Mouse (Mus musculus): ENCODE measurements at regions not wholly inside any gene's neighbourhood (a gene's known extent, or its start where the extent isn't known, plus 50 kb on each side); places are given as distances from the start of the nearest gene placed in this dataset.

DNA sequence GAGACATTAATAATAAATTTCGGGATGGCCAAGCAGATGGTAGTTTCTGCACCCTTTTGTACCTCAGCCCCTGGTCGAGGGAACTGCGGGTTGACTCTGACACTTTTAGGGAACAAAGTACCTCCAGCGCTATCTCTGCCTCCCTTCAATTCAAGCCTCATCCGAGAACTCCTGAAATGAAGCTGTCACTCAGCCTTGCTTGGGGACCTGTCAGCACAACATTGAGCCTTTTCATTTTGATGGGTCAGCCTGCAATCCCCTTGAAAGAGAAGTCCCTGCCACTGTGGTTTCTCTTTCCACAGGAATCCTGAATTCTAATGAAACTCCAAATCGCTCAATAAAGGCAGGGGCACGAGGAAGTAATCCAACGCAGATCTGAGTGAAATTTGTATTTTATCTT lies 257.5 kb downstream of the Nr2f2 start:
- WGBS: 51% methylated on average over 8 of the region's 8 CpGs
- no peak for ATAC-seq (ENCODE audit: low read depth)
- Histone ChIP-seq H3K4me1 (replicated peaks; ENCODE audit: control insufficient read depth, insufficient read depth, low read length) (no peaks in the 10 kb centered on the region), H3K4me3 (ENCODE audit: low read length) (no peak overlapping the region), H3K27me3 (ENCODE audit: control insufficient read depth, insufficient read depth, low read depth, low read length) (no peaks in the 10 kb centered on the region), H3K36me3 (ENCODE audit: control insufficient read depth, insufficient read depth, low read length) (no peaks in the 10 kb centered on the region), H3K9me3 (ENCODE audit: control insufficient read depth, low read length) (no peaks in the 10 kb centered on the region), H3K4me2 (ENCODE audit: low read depth, low read length) (no peak overlapping the region), H3K9ac (ENCODE audit: low read length) (no peak overlapping the region), H3K27ac (ENCODE audit: low read length) (no peak overlapping the region)

DNA sequence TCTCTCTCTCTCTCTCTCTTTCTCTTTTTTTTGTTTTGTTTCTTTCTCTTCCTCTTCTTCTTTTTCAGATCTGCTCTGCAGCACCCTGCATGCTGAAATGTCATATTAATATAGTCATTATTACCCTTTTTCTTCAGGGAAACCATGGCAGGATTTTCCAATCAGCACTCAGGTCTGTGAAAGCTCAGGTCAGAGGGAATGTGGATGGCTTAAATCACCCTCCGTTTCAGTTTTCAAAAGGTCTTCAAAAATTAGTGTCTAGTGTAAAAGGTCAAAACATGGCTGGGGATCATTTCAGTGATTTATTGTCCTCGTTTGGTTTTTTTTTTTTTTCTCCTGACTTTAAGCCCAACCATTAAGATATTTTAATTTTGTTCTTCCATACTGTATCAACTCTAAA lies 261.5 kb downstream of the Nr2f2 start:
- 28% methylated on average over 2 of the region's 2 CpGs for WGBS
- H3K27me3 ChIP-seq (ENCODE audit: control insufficient read depth, insufficient read depth, low read depth, low read length): no peaks in the 10 kb centered on the region
- H3K4me3 ChIP-seq (ENCODE audit: low read length): no peak overlapping the region
- no peak for ATAC-seq (ENCODE audit: low read depth)
- no peak overlapping the region for H3K9ac ChIP-seq (ENCODE audit: low read length)
- H3K27ac ChIP-seq (ENCODE audit: low read length): no peak overlapping the region
- no peaks in the 10 kb centered on the region for H3K36me3 ChIP-seq (ENCODE audit: control insufficient read depth, insufficient read depth, low read length)
- H3K4me2 ChIP-seq (ENCODE audit: low read depth, low read length): no peak overlapping the region
- no peaks in the 10 kb centered on the region for H3K9me3 ChIP-seq (ENCODE audit: control insufficient read depth, low read length)
- H3K4me1 ChIP-seq (replicated peaks; ENCODE audit: control insufficient read depth, insufficient read depth, low read length): no peaks in the 10 kb centered on the region

DNA sequence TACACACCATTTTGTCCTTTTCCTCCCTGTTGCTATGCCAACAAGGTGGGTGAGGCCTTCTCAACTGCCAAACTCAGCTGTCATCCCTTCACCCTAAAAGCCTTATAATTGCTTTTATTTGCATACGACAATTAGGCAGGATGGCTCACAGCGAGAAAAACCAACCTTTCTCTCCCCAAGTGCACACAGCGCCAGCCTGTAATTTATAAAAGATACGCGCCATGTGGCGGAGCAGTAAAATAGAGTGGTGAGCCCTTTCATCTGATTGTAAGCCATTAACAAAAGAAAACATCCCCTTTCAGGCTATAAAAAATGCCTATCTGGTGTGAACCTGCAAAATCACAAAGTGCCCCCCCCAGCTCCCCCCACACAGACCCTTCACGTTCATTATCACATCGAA lies 262.0 kb downstream of the Nr2f2 start:
- no peak for ATAC-seq (ENCODE audit: low read depth)

DNA sequence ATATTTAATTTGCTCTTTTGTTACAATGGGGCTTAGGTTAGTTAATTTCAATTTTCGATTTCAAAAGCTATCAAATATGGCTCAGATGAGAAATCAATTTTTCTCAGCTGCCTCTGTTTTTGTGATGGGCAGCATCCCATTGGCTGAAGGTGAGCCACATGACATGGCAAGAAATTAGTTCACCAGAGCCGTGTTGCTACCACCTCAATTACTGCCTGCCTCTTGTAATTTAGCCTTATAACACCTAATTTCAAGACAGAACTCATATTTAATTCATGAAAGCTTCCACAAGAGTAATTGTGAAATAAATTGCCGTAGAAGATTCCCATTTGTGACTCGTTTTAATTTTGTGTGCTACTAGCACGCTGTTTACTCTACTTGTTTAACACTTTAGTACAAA lies 262.9 kb downstream of the Nr2f2 start:
- no peak for ATAC-seq (ENCODE audit: low read depth)
- H3K27ac ChIP-seq (ENCODE audit: low read length): no peak overlapping the region

More for the DNA sequence above, 262.0 kb downstream of the Nr2f2 start:
- H3K4me3 ChIP-seq (ENCODE audit: low read length): no peak overlapping the region
- no peaks in the 10 kb centered on the region for H3K9me3 ChIP-seq (ENCODE audit: control insufficient read depth, low read length)
- H3K36me3 ChIP-seq (ENCODE audit: control insufficient read depth, insufficient read depth, low read length): no peaks in the 10 kb centered on the region
- no peak overlapping the region for H3K27ac ChIP-seq (ENCODE audit: low read length)
- H3K4me1 ChIP-seq (replicated peaks; ENCODE audit: control insufficient read depth, insufficient read depth, low read length): no peaks in the 10 kb centered on the region
- WGBS: 54% methylated on average over 8 of the region's 8 CpGs
- no peaks in the 10 kb centered on the region for H3K27me3 ChIP-seq (ENCODE audit: control insufficient read depth, insufficient read depth, low read depth, low read length)
- H3K9ac ChIP-seq (ENCODE audit: low read length): no peak overlapping the region
- H3K4me2 ChIP-seq (ENCODE audit: low read depth, low read length): no peak overlapping the region

DNA sequence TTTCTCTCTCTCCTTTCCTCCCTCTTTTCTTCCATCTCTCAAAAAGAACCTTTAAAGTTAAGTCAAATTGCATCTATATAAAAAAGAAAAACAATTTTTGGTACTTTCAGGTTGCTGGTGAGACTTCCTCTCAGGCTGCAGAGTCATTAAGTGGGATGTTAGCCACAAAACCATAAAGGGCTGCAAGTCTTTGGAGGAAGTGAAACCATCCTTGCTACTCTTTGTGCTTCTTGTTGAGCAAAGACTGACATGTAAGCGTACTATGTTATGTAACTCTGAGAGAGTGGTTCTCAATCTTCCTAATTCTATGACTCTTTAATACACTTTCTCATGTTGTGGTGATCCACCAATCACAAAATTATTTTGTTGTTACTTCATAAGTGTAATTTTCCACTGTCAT lies 267.5 kb downstream of the Nr2f2 start:
- no peak overlapping the region for H3K9ac ChIP-seq (ENCODE audit: low read length)
- H3K27me3 ChIP-seq (ENCODE audit: control insufficient read depth, insufficient read depth, low read depth, low read length): no peaks in the 10 kb centered on the region
- no peak for ATAC-seq (ENCODE audit: low read depth)
- no peak overlapping the region for H3K4me2 ChIP-seq (ENCODE audit: low read depth, low read length)
- 88% methylated on average over 1 of the region's 1 CpGs for WGBS
- no peaks in the 10 kb centered on the region for H3K9me3 ChIP-seq (ENCODE audit: control insufficient read depth, low read length)
- no peak overlapping the region for H3K4me3 ChIP-seq (ENCODE audit: low read length)
- no peak overlapping the region for H3K27ac ChIP-seq (ENCODE audit: low read length)
- no peaks in the 10 kb centered on the region for H3K4me1 ChIP-seq (replicated peaks; ENCODE audit: control insufficient read depth, insufficient read depth, low read length)
- H3K36me3 ChIP-seq (ENCODE audit: control insufficient read depth, insufficient read depth, low read length): no peaks in the 10 kb centered on the region

More for the DNA sequence above, 262.9 kb downstream of the Nr2f2 start:
- no peaks in the 10 kb centered on the region for H3K36me3 ChIP-seq (ENCODE audit: control insufficient read depth, insufficient read depth, low read length)
- no peak overlapping the region for H3K4me2 ChIP-seq (ENCODE audit: low read depth, low read length)
- no peaks in the 10 kb centered on the region for H3K4me1 ChIP-seq (replicated peaks; ENCODE audit: control insufficient read depth, insufficient read depth, low read length)
- H3K4me3 ChIP-seq (ENCODE audit: low read length): no peak overlapping the region
- no peak overlapping the region for H3K9ac ChIP-seq (ENCODE audit: low read length)
- H3K9me3 ChIP-seq (ENCODE audit: control insufficient read depth, low read length): no peaks in the 10 kb centered on the region
- 56% methylated on average over 5 of the region's 5 CpGs for WGBS
- no peaks in the 10 kb centered on the region for H3K27me3 ChIP-seq (ENCODE audit: control insufficient read depth, insufficient read depth, low read depth, low read length)

DNA sequence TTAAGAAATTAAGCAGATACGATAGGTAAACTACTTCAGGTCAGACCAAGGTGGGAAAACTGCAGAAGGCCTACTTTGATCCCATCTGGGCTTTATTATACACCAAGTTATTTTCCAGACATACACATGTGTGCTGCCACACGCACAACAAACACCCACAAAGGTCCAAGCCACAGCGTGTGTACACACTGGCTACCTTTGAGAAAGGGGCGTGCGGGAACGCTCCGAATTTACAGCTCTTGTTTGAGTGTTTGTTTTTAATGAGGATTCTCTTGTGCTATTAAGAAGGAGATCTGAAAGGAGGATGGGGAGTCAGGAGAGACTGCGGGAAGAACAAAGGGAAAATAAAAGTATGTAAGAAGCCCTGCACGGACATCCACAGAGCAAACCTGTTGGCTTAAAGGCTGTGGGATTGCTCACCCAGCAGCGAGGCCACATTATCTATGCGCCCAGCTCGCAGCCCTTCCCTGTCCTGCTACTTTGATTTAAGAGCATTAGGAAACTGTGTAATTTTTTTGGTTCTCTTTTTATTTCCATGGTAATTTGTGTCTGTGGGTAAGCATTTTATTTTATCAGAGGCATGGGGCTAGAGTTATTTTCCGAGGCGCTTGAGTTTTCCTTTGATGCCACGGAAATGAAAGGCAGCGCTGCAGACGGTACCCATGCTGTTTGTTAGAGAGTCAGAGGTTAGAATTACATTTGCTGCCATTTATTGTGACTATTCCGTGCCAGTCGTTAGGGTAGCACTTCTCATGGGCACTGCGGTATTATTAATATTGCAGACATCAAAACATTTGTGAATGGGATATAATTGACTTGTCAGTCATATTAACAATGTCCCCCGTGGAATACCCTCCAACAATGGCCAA lies 272.4 kb downstream of the Nr2f2 start:
- no peaks in the 10 kb centered on the region for H3K4me1 ChIP-seq (replicated peaks; ENCODE audit: control insufficient read depth, insufficient read depth, low read length)
- no peaks in the 10 kb centered on the region; the same call in 1 of the 2 replicates for H3K9me3 ChIP-seq (ENCODE audit: control insufficient read depth, low read length)
- no peak overlapping the region for H3K9ac ChIP-seq (ENCODE audit: low read length)
- no peak overlapping the region for H3K4me3 ChIP-seq (ENCODE audit: low read length)
- H3K27ac ChIP-seq (ENCODE audit: low read length): no peak overlapping the region
- WGBS: 74% methylated on average over 21 of the region's 21 CpGs
- H3K36me3 ChIP-seq (ENCODE audit: control insufficient read depth, insufficient read depth, low read length): no peaks in the 10 kb centered on the region
- no peaks in the 10 kb centered on the region for H3K27me3 ChIP-seq (ENCODE audit: control insufficient read depth, insufficient read depth, low read depth, low read length)
- no peak overlapping the region for H3K4me2 ChIP-seq (ENCODE audit: low read depth, low read length)
- ATAC-seq (ENCODE audit: low read depth): no peak

DNA sequence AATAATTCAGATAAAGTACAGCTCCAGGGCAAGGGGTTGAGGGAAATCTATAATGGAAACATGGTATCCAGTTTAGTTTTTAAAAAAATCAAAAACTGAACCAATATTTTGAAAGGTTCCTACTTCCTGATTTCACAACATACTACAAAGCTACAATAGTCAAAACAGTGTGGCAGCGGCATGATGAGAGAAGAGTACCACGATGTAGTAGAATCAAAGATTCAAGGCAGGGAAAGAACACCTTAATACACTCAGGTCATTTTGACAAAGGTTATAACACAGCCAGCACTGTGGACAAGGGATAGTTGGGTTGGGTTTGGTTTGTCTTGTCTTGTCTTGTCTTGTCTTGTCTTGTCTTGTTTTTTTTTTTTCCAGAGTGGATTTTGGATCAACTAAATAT lies 274.4 kb downstream of the Nr2f2 start:
- Histone ChIP-seq H3K36me3 (ENCODE audit: control insufficient read depth, insufficient read depth, low read length) (no peaks in the 10 kb centered on the region), H3K27me3 (ENCODE audit: control insufficient read depth, insufficient read depth, low read depth, low read length) (no peaks in the 10 kb centered on the region), H3K9ac (ENCODE audit: low read length) (no peak overlapping the region), H3K9me3 (ENCODE audit: control insufficient read depth, low read length) (no peaks in the 10 kb centered on the region; the same call in 1 of the 2 replicates), H3K4me2 (ENCODE audit: low read depth, low read length) (no peak overlapping the region), H3K27ac (ENCODE audit: low read length) (no peak overlapping the region), H3K4me1 (replicated peaks; ENCODE audit: control insufficient read depth, insufficient read depth, low read length) (no peaks in the 10 kb centered on the region), H3K4me3 (ENCODE audit: low read length) (no peak overlapping the region)
- 94% methylated on average over 2 of the region's 2 CpGs for WGBS
- no peak for ATAC-seq (ENCODE audit: low read depth)

DNA sequence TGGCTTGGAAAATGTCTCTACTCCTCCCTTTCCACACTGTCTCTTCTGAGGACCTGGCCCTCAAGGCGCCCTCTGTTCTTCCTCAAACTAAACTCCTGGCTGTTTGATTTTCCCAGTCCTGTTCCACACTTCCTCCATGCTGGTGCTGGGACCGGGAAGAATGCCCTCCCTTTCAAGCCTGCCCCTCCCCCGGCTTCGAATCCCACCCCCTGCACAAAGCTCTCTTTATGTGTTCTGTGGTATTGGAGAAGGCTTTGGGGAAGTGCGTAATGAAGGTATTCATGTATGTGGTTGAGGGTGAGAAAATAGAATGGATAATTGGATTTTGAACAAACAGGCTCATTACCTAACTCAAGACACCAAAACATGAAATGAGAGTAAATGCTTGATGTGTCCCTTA lies 277.4 kb downstream of the Nr2f2 start:
- no peak for ATAC-seq (ENCODE audit: low read depth)
- Histone ChIP-seq H3K27me3 (ENCODE audit: control insufficient read depth, insufficient read depth, low read depth, low read length) (no peaks in the 10 kb centered on the region), H3K27ac (ENCODE audit: low read length) (no peak overlapping the region), H3K4me1 (replicated peaks; ENCODE audit: control insufficient read depth, insufficient read depth, low read length) (no peaks in the 10 kb centered on the region), H3K9ac (ENCODE audit: low read length) (no peak overlapping the region), H3K4me3 (ENCODE audit: low read length) (no peak overlapping the region), H3K4me2 (ENCODE audit: low read depth, low read length) (no peak overlapping the region), H3K36me3 (ENCODE audit: control insufficient read depth, insufficient read depth, low read length) (no peaks in the 10 kb centered on the region), H3K9me3 (ENCODE audit: control insufficient read depth, low read length) (no peaks in the 10 kb centered on the region; the same call in 1 of the 2 replicates)
- 52% methylated on average over 5 of the region's 5 CpGs for WGBS

DNA sequence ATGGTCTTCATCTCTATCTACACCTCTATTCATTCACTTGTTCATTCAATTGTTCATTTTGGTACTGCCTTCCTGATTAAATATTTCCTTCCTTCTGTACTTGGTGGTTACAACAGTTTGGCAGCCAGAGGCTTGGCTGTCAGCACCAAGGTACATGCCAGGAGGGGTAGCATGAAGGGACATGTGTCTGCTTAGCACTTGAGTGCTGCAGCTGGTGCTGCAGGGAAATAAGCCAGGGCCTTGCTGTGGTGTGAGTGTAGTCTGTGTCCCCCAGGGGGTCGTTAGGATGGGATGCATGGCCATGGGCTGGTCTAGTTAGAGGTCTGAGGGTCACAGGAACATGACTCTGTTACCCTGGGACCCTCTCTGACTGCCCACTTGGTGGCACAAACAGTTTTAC lies 296.9 kb downstream of the Nr2f2 start:
- H3K27me3 ChIP-seq (ENCODE audit: control insufficient read depth, insufficient read depth, low read depth, low read length): no peaks in the 10 kb centered on the region
- H3K4me3 ChIP-seq (ENCODE audit: low read length): no peak overlapping the region
- H3K27ac ChIP-seq (ENCODE audit: low read length): no peak overlapping the region
- H3K4me1 ChIP-seq (replicated peaks; ENCODE audit: control insufficient read depth, insufficient read depth, low read length): 0 out of 2 replicates have a peak, but pooled peaks cover 3% of the 10 kb centered on the region
- H3K36me3 ChIP-seq (ENCODE audit: control insufficient read depth, insufficient read depth, low read length): no peaks in the 10 kb centered on the region
- no peak for ATAC-seq (ENCODE audit: low read depth)
- no peak overlapping the region for H3K4me2 ChIP-seq (ENCODE audit: low read depth, low read length)
- no peaks in the 10 kb centered on the region for H3K9me3 ChIP-seq (ENCODE audit: control insufficient read depth, low read length)
- WGBS: 32% methylated on average over 1 of the region's 1 CpGs
- H3K9ac ChIP-seq (ENCODE audit: low read length): no peak overlapping the region
